Mouse (Mus musculus) liver, adult (tissue): ENCODE measurements around the gene Ctnnbip1.

Source experiments
- GATA4 ChIP-seq: IDR thresholded peaks from 2 replicates; pipeline ENCODE4 v1.6.1; 2014; ENCODE audit warnings: mild to moderate bottlenecking, low read length; ENCODE audit not compliant: insufficient replicate concordance

Ctnnbip1 gene

DNA sequence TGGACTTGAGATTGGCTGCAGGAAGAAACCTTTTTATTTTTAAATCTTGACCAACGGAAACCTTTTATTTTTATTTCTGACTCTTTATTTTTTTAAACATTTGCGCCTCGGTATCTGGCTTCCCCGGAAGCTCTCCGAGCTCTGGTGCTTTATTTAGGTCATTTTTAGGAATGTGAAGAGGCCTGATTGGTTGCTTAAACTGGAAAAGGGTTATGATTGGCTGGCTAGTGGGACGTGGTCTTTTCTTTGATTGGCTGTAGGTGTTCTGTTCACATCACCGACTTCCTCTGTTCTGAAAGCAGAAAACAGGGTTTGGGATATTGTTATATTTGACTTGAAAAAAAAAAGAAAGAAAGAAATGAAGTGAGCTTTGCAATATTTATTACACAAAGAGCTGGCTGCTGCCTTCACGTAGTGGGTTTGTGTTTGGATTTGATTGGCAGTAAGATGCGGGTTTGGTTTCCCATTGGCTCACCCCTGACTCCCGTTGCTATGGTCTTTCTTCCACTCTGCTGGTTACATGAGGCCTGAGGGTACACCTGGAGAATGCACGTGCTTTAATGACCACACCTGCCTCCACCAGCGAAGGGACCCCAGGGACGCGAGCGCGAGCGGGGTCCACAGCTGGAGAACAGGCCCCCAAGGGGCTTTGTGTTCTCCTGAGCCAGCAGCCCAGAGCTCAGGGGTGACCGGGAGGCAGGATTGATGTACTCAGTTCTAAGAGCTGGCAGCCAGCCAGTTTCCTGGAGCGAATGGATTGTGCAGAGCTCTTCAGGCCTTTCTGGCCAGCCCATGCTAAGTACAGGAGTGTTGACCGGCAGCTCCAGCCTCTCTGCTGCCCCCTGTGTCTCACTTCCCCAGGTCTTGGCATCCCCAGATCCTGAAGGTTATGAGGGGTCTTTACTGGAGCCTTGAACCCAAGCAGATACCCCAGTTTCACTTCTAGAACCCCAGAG lies 46.7 kb downstream of the Ctnnbip1 start:
- TF ChIP-seq GATA4 = no peak

DNA sequence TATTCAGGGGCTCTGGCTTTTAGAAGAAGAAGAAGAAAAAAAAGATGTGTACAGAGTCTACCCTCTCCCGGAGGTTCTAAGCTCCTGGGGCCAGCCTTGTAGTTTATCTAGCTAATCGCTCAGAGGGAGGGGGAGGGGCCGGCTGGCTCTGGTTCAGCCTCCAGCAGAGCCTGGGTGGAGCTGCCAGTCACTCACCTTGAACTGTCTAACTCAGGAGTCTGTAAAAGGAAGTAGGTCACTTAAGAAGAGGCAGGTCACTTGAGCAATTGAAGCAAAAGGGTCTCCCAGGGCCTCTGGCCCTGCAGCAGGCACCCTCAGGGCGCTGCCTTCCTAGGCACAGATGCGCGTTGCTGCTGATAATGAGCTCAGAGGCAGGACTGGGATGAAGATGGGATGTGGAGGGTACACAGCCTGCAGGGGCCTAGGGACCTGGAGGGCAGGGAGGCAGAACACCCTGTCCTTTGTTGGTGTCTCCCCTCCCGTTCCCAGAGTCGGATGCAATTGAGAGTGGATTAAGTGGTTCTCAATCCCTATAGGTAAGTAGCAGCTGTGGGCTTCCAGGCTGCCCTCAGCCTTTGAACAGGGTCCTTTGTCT lies 49.5 kb downstream of the Ctnnbip1 start:
- TF ChIP-seq GATA4 = no peak

DNA sequence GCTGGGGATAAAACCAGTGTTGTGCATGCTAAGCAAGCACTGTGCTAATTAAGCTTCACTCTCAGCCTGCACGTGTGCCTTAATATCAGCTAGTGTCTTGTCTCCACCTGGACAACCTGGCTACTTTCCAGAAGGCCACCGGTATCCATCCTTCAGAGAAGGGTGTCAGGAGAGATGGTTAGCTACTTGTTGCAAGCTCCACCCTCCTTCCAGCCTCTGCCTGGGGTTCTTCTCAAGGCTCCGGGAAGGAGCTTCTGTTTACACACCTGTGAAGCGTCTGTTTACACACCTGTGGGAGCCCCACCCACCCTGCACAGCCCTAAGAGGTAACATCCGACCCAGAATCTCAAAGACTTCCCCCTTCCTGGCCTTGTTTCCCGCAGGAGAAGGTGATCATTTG lies 50.6 kb downstream of the Ctnnbip1 start:
- no peak for TF ChIP-seq GATA4

DNA sequence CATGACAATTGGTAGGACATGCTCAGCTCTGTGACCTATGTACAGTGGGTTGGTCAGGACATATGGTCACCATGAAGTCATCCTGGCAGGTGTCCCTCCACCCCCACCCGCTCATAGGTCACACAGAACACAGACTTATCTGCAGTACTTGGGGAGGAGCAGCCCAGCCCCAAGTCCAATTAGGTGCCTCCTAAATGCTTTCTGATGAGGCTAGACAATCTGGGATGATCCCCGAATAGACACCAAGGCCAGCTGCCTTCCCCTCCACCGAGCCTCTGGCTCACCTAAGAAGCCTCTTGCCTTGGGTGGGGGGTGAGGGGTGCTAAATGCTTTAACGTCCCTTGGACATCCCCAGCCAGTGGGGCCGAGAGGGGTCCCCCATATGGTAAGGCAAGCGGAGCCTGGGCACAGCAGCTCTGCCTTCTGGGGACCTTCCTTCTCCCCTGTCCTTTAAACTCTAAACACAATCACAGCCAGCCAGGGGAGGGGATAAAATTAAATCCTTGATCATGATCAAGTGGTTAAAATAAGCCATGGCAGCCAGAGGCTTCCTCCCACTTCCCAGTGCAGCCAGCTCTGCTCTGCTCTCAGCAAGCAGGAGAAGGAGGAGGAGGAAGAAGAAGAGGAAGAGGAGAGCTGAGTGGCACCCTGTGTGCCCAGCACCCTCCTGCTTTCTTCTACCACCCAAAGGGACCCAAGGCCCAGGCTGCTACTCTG lies 51.9 kb downstream of the Ctnnbip1 start:
- TF ChIP-seq GATA4 = no peak

DNA sequence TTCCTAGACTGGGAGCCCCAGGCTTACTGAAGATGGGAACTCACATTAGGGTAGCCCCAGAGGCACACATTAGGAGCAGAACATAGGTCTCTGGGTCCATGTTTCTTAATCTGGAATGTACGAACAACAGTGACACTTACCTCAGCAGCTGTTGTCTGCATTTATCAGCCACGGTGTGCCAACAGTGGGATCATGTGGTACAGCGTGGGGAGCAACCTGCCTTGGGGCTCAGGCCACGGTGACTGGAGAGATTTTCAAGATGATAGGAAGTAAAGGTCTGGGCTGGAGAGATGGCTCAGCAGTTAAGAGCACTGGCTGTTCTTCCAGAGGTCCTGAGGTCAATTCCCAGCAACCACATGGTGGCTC lies 52.4 kb downstream of the Ctnnbip1 start:
- no peak for TF ChIP-seq GATA4

DNA sequence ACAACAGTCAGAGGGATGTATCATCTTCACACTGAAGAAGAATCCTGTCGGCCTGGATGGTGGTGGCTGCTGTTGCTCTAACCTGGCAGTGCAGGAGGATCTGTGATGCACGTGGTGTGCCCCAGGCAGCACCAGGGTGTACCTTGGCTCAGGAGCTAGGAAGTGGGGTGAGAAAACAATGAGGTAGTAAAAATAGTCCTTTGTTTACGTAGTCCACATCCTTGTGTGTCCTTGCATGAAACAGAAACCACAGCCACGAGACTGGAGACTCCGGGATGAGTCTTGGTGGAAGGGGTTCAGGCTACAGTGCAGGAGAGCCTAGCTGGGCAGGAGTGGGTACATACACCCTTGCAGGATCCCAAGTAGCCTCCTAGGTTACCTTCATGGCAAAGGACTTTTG lies 53.2 kb downstream of the Ctnnbip1 start:
- TF ChIP-seq GATA4 = no peak

DNA sequence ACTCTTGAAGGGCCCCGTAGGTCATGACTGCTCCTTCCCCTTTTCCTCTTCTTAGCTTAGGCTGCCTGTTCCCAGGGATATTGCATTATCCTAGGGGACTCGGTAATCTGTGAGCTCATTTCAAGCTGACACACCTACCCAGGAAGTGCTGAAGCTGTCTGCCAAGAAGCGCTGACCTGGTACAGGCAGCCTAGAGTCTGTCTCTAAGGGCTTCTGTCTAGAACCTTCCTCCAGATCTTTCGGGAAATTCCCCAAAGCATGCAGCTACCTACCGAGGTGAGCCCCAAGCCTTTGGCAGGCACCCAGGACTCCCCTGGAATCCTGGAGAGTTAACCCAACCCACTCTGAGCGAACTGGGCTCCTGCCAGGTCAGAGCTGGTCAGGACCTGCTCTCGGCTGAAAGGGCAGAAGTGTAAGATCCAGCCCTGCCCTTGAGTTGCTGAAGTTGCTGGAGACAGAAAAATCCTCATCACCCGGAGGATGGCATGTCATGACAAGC lies 53.7 kb downstream of the Ctnnbip1 start:
- TF ChIP-seq GATA4 = no peak

DNA sequence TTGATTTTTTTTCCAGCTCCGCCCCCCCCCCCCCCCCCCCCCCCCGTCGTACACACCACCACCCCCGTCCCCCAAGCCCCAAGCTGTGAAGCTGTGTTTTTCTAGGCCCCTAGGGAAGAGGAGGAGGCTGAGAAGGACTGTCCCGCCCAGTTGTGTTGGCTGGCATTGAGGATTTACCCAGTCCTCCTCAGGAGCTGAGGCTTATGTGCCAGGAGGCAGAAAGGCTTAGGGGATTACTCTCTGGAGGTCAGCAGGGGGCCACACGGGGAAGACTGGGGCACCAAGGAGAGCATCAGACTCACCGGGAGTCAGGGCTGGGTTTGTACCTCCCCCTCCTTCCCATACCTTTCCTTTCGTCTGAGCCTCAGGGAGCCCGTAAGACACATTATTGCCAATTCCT lies 54.4 kb downstream of the Ctnnbip1 start:
- no peak for TF ChIP-seq GATA4

DNA sequence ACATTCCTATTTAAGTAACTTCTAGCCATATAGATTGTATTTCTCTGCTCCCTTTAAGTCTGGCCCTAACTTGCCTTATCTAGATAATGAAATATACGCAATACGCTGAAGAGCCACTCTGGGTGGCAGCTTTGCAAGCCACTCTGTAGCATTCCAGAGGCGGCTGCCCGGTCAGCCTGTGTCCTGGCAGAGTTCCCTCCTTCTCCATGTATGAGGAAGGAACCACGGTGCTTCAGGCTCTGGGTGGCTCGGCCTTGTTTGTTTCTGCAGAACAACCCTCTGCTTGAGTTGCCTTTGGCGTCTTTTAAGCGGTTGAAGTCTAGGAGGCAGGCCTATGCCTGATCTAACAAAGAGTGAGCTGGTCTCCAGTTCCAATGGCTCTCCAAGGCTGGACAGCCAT lies 54.8 kb downstream of the Ctnnbip1 start:
- TF ChIP-seq GATA4 = no peak

DNA sequence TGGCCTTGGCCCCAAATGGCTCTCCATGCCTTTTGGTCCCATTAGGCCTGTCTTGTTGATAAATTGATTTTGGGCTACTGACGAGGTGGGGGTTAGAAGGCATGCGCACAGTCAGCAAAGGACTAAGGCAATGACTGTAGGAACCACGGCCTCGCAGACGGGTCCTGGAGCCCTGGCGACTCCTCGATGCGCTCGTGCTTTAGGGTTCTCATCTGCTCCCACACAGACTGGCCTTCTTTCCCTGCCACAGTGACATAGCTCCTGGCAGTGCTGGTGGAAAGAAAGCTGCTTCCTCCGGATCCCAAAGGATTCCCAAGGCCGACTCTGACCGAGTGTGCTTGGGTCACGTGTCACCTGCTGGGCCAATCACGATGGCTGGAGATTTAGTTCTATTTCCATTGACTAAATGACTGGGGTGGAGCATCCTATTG lies 56.4 kb downstream of the Ctnnbip1 start:
- no peak for TF ChIP-seq GATA4

DNA sequence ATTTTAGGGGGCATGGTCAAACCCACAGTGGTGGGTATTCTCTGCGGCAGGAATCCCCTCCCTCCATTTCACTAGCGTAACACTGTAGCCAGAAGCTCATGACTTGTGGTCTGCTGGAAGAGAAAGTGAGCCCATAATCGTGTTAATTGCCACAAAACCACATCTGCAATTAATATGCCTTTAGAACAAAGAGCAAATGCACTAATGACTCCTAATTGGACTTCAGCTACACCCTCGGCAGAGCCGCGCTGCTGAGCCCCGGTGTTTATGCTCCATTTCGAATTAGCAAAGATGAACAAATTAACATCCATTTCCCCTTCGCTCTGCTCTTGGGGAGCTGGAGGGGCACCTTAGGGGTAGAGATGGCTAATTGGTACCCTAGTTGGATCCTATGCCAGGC lies 58.0 kb downstream of the Ctnnbip1 start:
- TF ChIP-seq GATA4 = no peak

DNA sequence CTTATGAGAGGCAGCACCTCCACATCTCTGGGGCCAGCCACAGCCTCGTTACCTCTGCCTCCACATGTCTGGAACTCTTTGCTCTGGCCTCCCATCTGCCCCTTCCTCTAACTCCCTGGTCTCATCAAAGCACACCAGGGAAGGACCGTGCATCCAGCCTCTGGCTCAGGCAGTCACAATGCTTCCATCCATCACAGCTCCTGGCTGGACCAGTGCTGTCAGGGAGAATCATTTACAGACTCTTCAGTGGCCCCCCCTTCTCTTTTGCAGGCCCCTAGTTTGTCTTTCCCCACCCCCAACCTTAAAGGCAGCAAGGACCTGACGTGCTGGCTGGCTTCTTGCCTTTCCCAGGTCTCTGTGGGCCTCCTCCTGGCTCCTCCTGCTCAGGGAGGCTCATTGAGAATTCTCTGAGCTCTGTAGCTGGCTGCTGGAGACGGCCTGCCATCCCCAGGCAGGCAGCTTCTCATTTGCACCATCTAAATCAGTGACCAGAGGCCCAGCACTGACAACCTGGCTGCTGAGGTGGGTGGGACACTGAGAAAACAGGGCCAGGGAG lies 59.0 kb downstream of the Ctnnbip1 start:
- no peak for TF ChIP-seq GATA4

DNA sequence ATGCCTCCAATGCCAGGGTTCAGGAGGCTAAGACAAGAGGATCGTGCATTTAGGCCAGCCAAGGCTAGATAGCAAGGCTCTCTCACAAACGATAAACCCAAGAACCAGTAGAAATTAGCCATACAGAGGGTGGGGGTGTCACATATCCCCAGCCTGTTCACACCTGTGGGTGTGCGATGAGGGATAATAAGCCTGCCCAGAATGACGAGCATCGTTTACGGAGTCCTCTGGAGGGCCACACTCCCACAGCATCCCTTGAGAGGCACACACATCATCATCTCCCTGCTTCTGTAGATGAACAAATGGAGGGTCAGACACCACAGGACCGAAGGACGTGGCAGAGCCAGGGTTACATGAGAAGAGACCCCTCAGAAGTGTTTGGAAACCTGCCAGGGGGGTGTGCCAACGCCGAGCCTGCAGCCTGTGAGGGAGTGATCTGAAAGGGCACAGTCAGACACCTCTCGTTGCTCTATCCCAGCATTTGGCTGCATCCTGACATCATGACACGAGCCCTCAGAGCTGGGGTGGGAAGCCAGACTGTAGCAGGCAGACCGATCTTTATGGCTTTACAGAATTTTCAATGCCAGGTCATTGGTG lies 60.1 kb downstream of the Ctnnbip1 start:
- no peak for TF ChIP-seq GATA4

DNA sequence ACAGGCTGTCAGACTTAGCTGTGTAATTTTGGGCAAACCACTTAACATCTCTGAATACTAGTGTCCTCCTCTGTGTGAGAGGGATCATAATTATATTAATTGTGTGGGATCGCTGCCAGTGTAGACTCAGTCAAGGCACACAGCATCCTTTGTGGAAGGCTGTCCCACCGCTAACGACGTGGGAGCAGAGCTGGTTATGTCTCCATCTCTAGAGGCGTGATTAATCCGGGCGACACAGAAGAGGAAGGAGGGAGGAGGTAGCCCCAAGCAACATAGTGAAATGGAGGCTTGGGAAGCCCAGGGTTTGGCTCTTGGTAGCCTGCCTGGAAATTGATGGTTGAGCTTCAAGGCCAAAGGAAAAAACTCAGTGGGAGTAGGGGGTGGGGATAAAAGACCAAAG lies 60.8 kb downstream of the Ctnnbip1 start:
- TF ChIP-seq GATA4 = no peak

DNA sequence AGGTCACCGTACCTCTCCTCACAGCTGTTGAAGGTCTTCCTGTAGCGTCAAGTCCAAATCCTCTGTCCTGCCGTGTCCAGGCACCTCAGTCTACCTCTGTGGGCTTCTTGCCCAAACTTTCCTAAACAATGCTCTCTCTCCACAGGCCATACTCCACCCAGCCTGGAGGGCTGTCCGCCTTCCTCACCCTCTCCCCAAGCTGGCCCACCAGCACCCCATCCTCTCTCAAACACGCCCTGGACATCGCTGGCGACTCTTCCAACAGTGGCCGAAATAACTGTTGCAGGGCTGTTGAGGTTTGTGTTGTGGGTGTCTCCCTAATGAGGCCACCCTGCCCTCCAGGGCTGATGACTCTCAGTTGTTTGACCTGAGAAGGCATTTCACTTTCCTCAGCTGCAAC lies 67.2 kb downstream of the Ctnnbip1 start:
- TF ChIP-seq GATA4 = no peak
